Mouse (Mus musculus) MEL (cell line): ENCODE measurements around the gene Trim56. TPM values are rescaled to one million over a fixed set of nuclear protein-coding genes. Genes with fewer than 3 reads are reported as not detected.

ENCODE experiments used
- DNase-seq: peaks from one replicate; pipeline ENCODE4 v3.0.0; 2011; ENCODE audit warnings: low read depth, low spot score
- H3K27ac ChIP-seq: 2 replicates; pipeline ENCODE4 v1.5.1; 2012; ENCODE audit warnings: low read depth, mild to moderate bottlenecking, control low read depth, low read length, moderate library complexity; ENCODE audit not compliant: control insufficient read depth
- H3K27me3 ChIP-seq, 2 experiments: fragments of 150-350 bp in 1 of 2; sonication (generic) in 1 of 2; 2 replicates each; pipeline ENCODE4 v1.6.1; 2012; ENCODE audit warnings: low read length in 2 of 2, mild to moderate bottlenecking in 2 of 2, improper control_type of control experiment in 1 of 2, moderate library complexity in 1 of 2; ENCODE audit not compliant: insufficient read depth in 2 of 2, control insufficient read depth in 1 of 2
- H3K36me3 ChIP-seq, 2 experiments: 2 replicates each; pipeline ENCODE4 v1.6.1; 2012 to 2014; ENCODE audit warnings: low read length in 2 of 2, improper control_type of control experiment in 1 of 2, inconsistent platforms in 1 of 2, mild to moderate bottlenecking in 1 of 2; ENCODE audit not compliant: insufficient read depth in 2 of 2, control insufficient read depth in 1 of 2
- H3K4me1 ChIP-seq, 2 experiments: fragments of 150-350 bp in 1 of 2; sonication (generic) in 1 of 2; 2 replicates each; pipeline ENCODE4 v1.6.1; 2012; ENCODE audit warnings: low read length in 2 of 2, improper control_type of control experiment in 1 of 2, mild to moderate bottlenecking in 1 of 2; ENCODE audit not compliant: insufficient read depth in 2 of 2, control insufficient read depth in 1 of 2
- H3K4me3 ChIP-seq, 2 experiments: fragments of 150-350 bp in 1 of 2; sonication (generic) in 1 of 2; 2 replicates each; pipeline ENCODE4 v1.5.1; 2012; ENCODE audit warnings: low read depth in 2 of 2, low read length in 2 of 2, mild to moderate bottlenecking in 2 of 2, moderate library complexity in 2 of 2, control low read depth in 1 of 2, improper control_type of control experiment in 1 of 2; ENCODE audit not compliant: control insufficient read depth in 1 of 2, insufficient read depth in 1 of 2
- H3K79me2 ChIP-seq: 2 replicates; pipeline ENCODE4 v1.6.1; 2012; ENCODE audit warnings: mild to moderate bottlenecking, low read length, moderate library complexity; ENCODE audit not compliant: control insufficient read depth, poor library complexity, insufficient read depth
- H3K9ac ChIP-seq: 2 replicates; pipeline ENCODE4 v1.6.1; 2012; ENCODE audit warnings: low read depth, mild to moderate bottlenecking, control low read depth, low read length, moderate library complexity; ENCODE audit not compliant: control insufficient read depth, poor library complexity, severe bottlenecking
- H3K9me3 ChIP-seq: fragments of 150-350 bp; sonication (generic); replicated peaks from 2 replicates; pipeline ENCODE4 v1.6.1; 2012; ENCODE audit warnings: mild to moderate bottlenecking, low read length, improper control_type of control experiment, moderate library complexity; ENCODE audit not compliant: insufficient read depth
- BHLHE40 ChIP-seq: IDR thresholded peaks from 2 replicates; pipeline ENCODE4 v1.6.1; 2012; ENCODE audit warnings: low read depth, mild to moderate bottlenecking, inconsistent platforms, low read length, improper control_type of control experiment, borderline replicate concordance
- CHD1 ChIP-seq: IDR thresholded peaks from 2 replicates; pipeline ENCODE4 v1.6.1; 2012; ENCODE audit warnings: low read depth, mild to moderate bottlenecking, inconsistent platforms, low read length, improper control_type of control experiment
- CTCF ChIP-seq, 3 experiments: IDR thresholded peaks in 2 of 3; conservative IDR thresholded peaks in 1 of 3; 2 replicates each; pipeline ENCODE4 v1.5.1; 2011 to 2012; ENCODE audit warnings: low read length in 3 of 3, low read depth in 2 of 3, mild to moderate bottlenecking in 2 of 3, improper control_type of control experiment in 1 of 3, inconsistent platforms in 1 of 3, mixed read lengths in 1 of 3, moderate library complexity in 1 of 3; ENCODE audit not compliant: control insufficient read depth in 1 of 3, insufficient read depth in 1 of 3, poor library complexity in 1 of 3, severe bottlenecking in 1 of 3
- E2F4 ChIP-seq: IDR thresholded peaks from 2 replicates; pipeline ENCODE4 v1.6.1; 2011; ENCODE audit warnings: low read depth, low read length, improper control_type of control experiment, borderline replicate concordance
- ELF1 ChIP-seq: IDR thresholded peaks from 2 replicates; pipeline ENCODE4 v1.6.1; 2014; ENCODE audit warnings: low read depth, mild to moderate bottlenecking, inconsistent platforms, low read length, improper control_type of control experiment, moderate library complexity
- EP300 ChIP-seq, 2 experiments: IDR thresholded peaks; 2 replicates each; pipeline ENCODE4 v1.6.1; 2011; ENCODE audit warnings: improper control_type of control experiment in 2 of 2, low read length in 2 of 2, low read depth in 1 of 2, mild to moderate bottlenecking in 1 of 2
- GABPA ChIP-seq: IDR thresholded peaks from 2 replicates; pipeline ENCODE4 v1.6.1; 2012; ENCODE audit warnings: low read depth, mild to moderate bottlenecking, inconsistent platforms, low read length, improper control_type of control experiment, moderate library complexity
- GATA1 ChIP-seq: IDR thresholded peaks from 2 replicates; pipeline ENCODE4 v1.6.1; 2011; ENCODE audit warnings: low read depth, low read length, improper control_type of control experiment
- KAT2A ChIP-seq: conservative IDR thresholded peaks from 2 replicates; pipeline ENCODE4 v1.6.1; 2012; ENCODE audit warnings: low read depth, low read length, improper control_type of control experiment, inconsistent platforms
- MAFK ChIP-seq: IDR thresholded peaks from 2 replicates; pipeline ENCODE4 v1.6.1; 2011; ENCODE audit warnings: low read depth, mild to moderate bottlenecking, low read length, improper control_type of control experiment, borderline replicate concordance
- MAX ChIP-seq: IDR thresholded peaks from 2 replicates; pipeline ENCODE4 v1.6.1; 2011; ENCODE audit warnings: low read length, improper control_type of control experiment
- MEF2A ChIP-seq: IDR thresholded peaks from 2 replicates; pipeline ENCODE4 v1.6.1; 2014; ENCODE audit warnings: low read depth, mild to moderate bottlenecking, inconsistent platforms, low read length, improper control_type of control experiment; ENCODE audit not compliant: poor library complexity, insufficient replicate concordance, severe bottlenecking; ENCODE audit errors: extremely low read depth
- MXI1 ChIP-seq: IDR thresholded peaks from 2 replicates; pipeline ENCODE4 v1.6.1; 2011; ENCODE audit warnings: mild to moderate bottlenecking, low read depth, low read length, improper control_type of control experiment
- MYC ChIP-seq: IDR thresholded peaks from 2 replicates; pipeline ENCODE4 v1.6.1; 2011; ENCODE audit warnings: low read depth, mild to moderate bottlenecking, low read length, improper control_type of control experiment, moderate library complexity
- NELFE ChIP-seq: IDR thresholded peaks from 2 replicates; pipeline ENCODE4 v1.6.1; 2011; ENCODE audit warnings: low read depth, low read length, improper control_type of control experiment
- NRF1 ChIP-seq: IDR thresholded peaks from 2 replicates; pipeline ENCODE4 v1.6.1; 2014; ENCODE audit warnings: low read depth, mild to moderate bottlenecking, inconsistent platforms, low read length, improper control_type of control experiment, moderate library complexity; ENCODE audit not compliant: poor library complexity, insufficient read depth, severe bottlenecking
- POLR2A ChIP-seq, 2 experiments: IDR thresholded peaks; 2 replicates each; pipeline ENCODE4 v1.6.1; 2011 to 2012; ENCODE audit warnings: low read length in 2 of 2, mild to moderate bottlenecking in 2 of 2, control low read depth in 1 of 2, improper control_type of control experiment in 1 of 2, low read depth in 1 of 2, moderate library complexity in 1 of 2; ENCODE audit not compliant: control insufficient read depth in 1 of 2, insufficient read depth in 1 of 2, poor library complexity in 1 of 2
- POLR2AphosphoS2 ChIP-seq: IDR thresholded peaks from 2 replicates; pipeline ENCODE4 v1.6.1; 2011; ENCODE audit warnings: low read length, improper control_type of control experiment
- POLR2AphosphoS5 ChIP-seq: IDR thresholded peaks from 2 replicates; pipeline ENCODE4 v1.6.1; 2012; ENCODE audit warnings: low read depth, borderline replicate concordance, mild to moderate bottlenecking, inconsistent platforms, low read length, moderate library complexity, mixed read lengths
- RAD21 ChIP-seq: IDR thresholded peaks from 2 replicates; pipeline ENCODE4 v1.6.1; 2011; ENCODE audit warnings: mild to moderate bottlenecking, low read depth, low read length, improper control_type of control experiment
- RCOR1 ChIP-seq: IDR thresholded peaks from 2 replicates; pipeline ENCODE4 v1.6.1; 2012; ENCODE audit warnings: low read depth, mild to moderate bottlenecking, inconsistent platforms, low read length, improper control_type of control experiment
- SIN3A ChIP-seq: IDR thresholded peaks from 2 replicates; pipeline ENCODE4 v1.6.1; 2012; ENCODE audit warnings: low read length, improper control_type of control experiment, inconsistent platforms
- SMC3 ChIP-seq: IDR thresholded peaks from 2 replicates; pipeline ENCODE4 v1.6.1; 2011; ENCODE audit warnings: low read depth, low read length, improper control_type of control experiment
- TAL1 ChIP-seq: IDR thresholded peaks from 2 replicates; pipeline ENCODE4 v1.6.1; 2012; ENCODE audit warnings: mild to moderate bottlenecking, inconsistent platforms, low read length, moderate library complexity, mixed read lengths
- TBP ChIP-seq: IDR thresholded peaks from 2 replicates; pipeline ENCODE4 v1.8.0; 2011; ENCODE audit warnings: low read depth, low read length, improper control_type of control experiment
- TCF12 ChIP-seq: IDR thresholded peaks from 2 replicates; pipeline ENCODE4 v1.6.1; 2014; ENCODE audit warnings: low read depth, mild to moderate bottlenecking, inconsistent platforms, low read length, improper control_type of control experiment, moderate library complexity
- UBTF ChIP-seq: IDR thresholded peaks from 2 replicates; pipeline ENCODE4 v1.6.1; 2012; ENCODE audit warnings: low read depth, mild to moderate bottlenecking, inconsistent platforms, low read length, improper control_type of control experiment, moderate library complexity, borderline replicate concordance; ENCODE audit not compliant: insufficient read depth
- USF1 ChIP-seq: IDR thresholded peaks from 2 replicates; pipeline ENCODE4 v1.6.1; 2014; ENCODE audit warnings: low read depth, mild to moderate bottlenecking, inconsistent platforms, low read length, improper control_type of control experiment, moderate library complexity
- USF2 ChIP-seq, 2 experiments: IDR thresholded peaks; 2 replicates each; pipeline ENCODE4 v1.6.1; 2011 to 2012; ENCODE audit warnings: improper control_type of control experiment in 2 of 2, low read length in 2 of 2, borderline replicate concordance in 1 of 2, inconsistent platforms in 1 of 2, low read depth in 1 of 2, mild to moderate bottlenecking in 1 of 2; ENCODE audit not compliant: insufficient read depth in 1 of 2
- ZC3H11A ChIP-seq: IDR thresholded peaks from 2 replicates; pipeline ENCODE4 v1.6.1; 2012; ENCODE audit warnings: low read depth, mild to moderate bottlenecking, inconsistent platforms, low read length, improper control_type of control experiment
- ZKSCAN1 ChIP-seq: IDR thresholded peaks from 2 replicates; pipeline ENCODE4 v1.6.1; 2012; ENCODE audit warnings: low read depth, mild to moderate bottlenecking, inconsistent platforms, low read length, improper control_type of control experiment, moderate library complexity
- ZMIZ1 ChIP-seq: IDR thresholded peaks from 2 replicates; pipeline ENCODE4 v1.6.1; 2012; ENCODE audit warnings: low read depth, mild to moderate bottlenecking, inconsistent platforms, low read length, improper control_type of control experiment, moderate library complexity
- ZNF384 ChIP-seq: IDR thresholded peaks from 2 replicates; pipeline ENCODE4 v1.6.1; 2012; ENCODE audit warnings: low read depth, mild to moderate bottlenecking, inconsistent platforms, low read length, improper control_type of control experiment
- polyA plus RNA-seq, 2 experiments: library from polyadenylated mRNA; stranded (reverse) in 1 of 2; unstranded in 1 of 2; fragments of >175 nt in 1 of 2; fragments of >200 nt in 1 of 2; gene quantifications; 2 replicates each; pipeline versions ENCODE4 v1.2.1 to v1.2.4; 2012; ENCODE audit warnings: low replicate concordance in 2 of 2, low read depth in 1 of 2; ENCODE audit not compliant: insufficient read length in 2 of 2, insufficient read depth in 1 of 2, missing spikeins in 1 of 2
- total RNA-seq: library from RNA; depleted of rRNA; stranded (reverse); fragments of 300-350 nt; gene quantifications from 2 replicates; pipeline ENCODE4 v1.2.3, GENCODE M21; 2012; rRNA removed

The Trim56 gene
- 19.7 and 21.8 TPM in 2 replicates for total RNA-seq
- polyA plus RNA-seq = 10 to 100 TPM; 22.8 to 75.8 TPM

DNA sequence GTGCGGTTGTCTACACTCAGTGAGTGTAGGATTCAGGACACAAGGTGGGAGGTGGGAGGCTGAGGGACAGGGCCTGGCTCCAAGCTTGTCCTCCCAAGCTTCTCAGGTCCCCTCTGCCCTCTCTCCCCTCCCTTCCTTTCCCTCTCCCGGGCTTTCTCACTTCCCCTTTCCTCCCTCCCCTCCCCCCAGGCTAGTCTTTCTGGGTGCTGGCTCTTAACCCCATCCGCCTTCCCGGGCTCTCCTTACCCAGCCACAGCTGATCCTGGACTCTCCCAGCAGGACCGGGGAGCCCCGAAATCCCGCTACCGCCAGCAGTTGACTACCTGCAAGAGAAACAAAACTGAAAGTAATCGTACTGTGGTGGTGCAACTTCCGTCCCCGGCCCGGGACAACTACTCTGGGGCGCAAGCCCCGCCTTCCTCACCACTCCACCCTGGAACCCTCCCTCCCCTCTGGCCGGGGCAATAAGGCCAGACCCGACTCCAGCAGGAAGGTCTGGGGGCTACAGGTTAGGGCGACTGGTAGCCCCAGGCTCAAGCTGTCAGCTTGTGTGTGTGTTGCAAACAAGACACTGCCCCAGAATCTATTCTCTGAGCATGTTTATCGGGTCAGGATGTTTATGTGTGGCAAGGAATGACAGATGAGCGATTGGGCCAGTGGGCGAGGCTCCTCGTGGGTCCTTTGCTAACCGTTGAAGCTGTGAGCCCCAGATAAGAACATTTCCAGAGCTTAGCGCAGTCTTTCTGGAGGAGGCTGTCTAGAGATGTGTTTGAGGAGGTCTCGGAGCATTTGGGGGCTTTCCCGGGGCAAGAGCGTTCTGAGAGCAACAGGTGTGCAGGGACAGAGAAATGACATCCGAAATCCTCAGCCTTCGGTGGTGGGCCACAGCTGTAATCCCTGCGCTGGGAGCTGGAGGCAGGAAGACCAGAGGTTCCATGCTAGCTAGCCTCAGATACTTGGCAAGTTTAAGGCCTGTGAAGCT, at the start of gene Trim56:
Trim56 (minus strand) TSS at position 344 of the 982 bp plus-strand sequence.
- peak; percentile 97 for DNase-seq
- H3K4me3 ChIP-seq = peak within 1 kb of the TSS; percentile 70 to 73
- H3K27me3 ChIP-seq = no peaks in the 10 kb centered on the region
- H3K79me2 ChIP-seq = peaks cover 33% of the 10 kb centered on the region
- peaks cover 0 to 29% of the 10 kb centered on the region in 2 experiments for H3K36me3 ChIP-seq
- H3K9ac ChIP-seq = peak within 1 kb of the TSS; percentile 87
- H3K4me1 ChIP-seq = peaks cover 0 to 34% of the 10 kb centered on the region in 2 experiments; a peak in 3 of 4 replicates
- peak within 1 kb of the TSS; percentile 99 for H3K27ac ChIP-seq
- no peaks in the 10 kb centered on the region for H3K9me3 ChIP-seq
- TF ChIP-seq POLR2A (IDR thresholded peaks at IDR 0.05; ENCODE audit: control insufficient read depth in 1 of 2, insufficient read depth in 1 of 2, low read depth in 1 of 2, low read length in 2 of 2, poor library complexity in 1 of 2) (peak; percentile 51 to 75), RCOR1 (peak; percentile 78), ZNF384 (no peak), MYC (peak; percentile 96), BHLHE40 (peak; percentile 71; the same call in 1 of the 2 replicates), ELF1 (no peak), NRF1 (peak; percentile 31; the same call in 1 of the 2 replicates), KAT2A (peak; percentile 45), MEF2A (no peak; the same call in 1 of the 2 replicates), CTCF (IDR thresholded peaks at IDR 0.05 in 2 of 3, conservative IDR thresholded peaks at IDR 0.05 in 1 of 3; ENCODE audit: control insufficient read depth in 1 of 3, insufficient read depth in 1 of 3, low read depth in 2 of 3, low read length in 3 of 3, poor library complexity in 1 of 3, severe bottlenecking in 1 of 3) (no peak), POLR2AphosphoS2 (peak; percentile 89), SMC3 (no peak), MAFK (no peak; the same call in 1 of the 2 replicates), ZKSCAN1 (no peak), ZC3H11A (no peak), POLR2AphosphoS5 (peak; percentile 39; the same call in 1 of the 2 replicates), SIN3A (peak; percentile 99), NELFE (peak; percentile 73), ZMIZ1 (peak; percentile 90), RAD21 (no peak), GABPA (no peak), USF2 (IDR thresholded peaks at IDR 0.05; ENCODE audit: borderline replicate concordance in 1 of 2, insufficient read depth in 1 of 2, low read depth in 1 of 2, low read length in 2 of 2) (no peak), GATA1 (peak; percentile 97), TCF12 (peak; percentile 98), TAL1 (peak; percentile 97), CHD1 (no peak; the same call in 1 of the 2 replicates), MAX (peak; percentile 92), E2F4 (0 out of 2 replicates have a peak, but pooled peaks have one; percentile 67), USF1 (no peak), MXI1 (peak; percentile 98), EP300 (IDR thresholded peaks at IDR 0.05; ENCODE audit: low read depth in 1 of 2, low read length in 2 of 2) (peak; percentile 98 to 100), TBP (peak; percentile 91), UBTF (0 out of 2 replicates have a peak, but pooled peaks have one; percentile 63)
